Mouse (Mus musculus) kidney, adult 18-20 months (tissue): ENCODE results near the gene Hoxc9.

Source experiments
- DNase-seq: peaks from one replicate; pipeline ENCODE4 v3.0.0; 2021

The Hoxc9 gene

GRCm38 (mm10) chr15:103027266-103028235 is 51.3 kb downstream of the Hoxc9 start:
- no peak for DNase-seq

DNA sequence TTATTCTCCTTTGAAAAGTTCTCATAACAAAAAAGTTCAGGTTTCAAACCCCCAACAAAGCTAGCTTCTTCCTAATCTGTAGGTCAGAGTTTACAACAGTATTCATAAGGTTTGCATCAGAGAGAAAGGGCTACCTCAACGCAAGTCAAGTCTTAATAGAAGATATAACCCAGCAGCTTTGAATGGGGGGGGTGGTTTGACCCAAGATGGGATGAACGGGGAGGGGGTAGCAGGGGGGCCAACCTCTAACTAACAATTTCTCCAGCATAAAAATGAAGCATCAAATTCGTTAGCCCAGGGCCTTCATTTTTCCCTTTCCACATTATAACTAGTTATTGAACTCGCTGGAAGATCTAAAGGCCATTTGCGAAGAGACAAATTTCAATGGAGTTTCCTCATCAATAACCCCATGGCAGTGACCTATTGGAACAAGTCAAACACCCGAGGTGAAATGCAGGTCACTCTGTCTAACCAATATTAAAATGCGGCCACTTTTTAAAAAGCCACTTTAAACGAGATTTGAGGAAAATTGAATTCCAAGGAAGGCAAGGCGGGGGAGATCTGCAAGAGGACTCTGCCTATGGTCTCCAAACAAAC is 52.8 kb downstream of the Hoxc9 start:
- DNase-seq = no peak

- no peak for DNase-seq
These were observed 53.9 kb downstream of the Hoxc9 start for GRCm38 (mm10) chr15:103030142-103030541.

DNA sequence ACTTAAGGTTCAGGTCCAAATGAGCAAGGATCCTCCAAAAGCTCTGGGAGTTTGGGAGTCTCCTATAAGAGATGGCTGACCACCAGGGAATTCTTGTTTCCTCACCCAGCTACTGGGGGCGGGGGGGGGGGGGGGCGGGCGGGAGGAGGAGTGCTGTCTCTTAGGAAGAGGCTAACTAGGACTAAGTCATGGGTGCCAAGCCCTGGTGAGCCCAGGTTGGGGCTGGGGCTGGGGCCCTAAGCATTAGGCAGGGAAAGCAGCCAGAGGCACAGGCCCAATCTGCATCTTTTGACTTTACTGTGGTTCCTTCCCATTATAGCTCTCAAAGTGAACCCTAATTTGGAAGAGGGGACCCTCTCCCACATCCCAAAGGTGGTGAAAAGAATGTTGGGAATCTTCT is 55.9 kb downstream of the Hoxc9 start:
- no peak for DNase-seq

- no peak for DNase-seq
These were observed 56.7 kb downstream of the Hoxc9 start for GRCm38 (mm10) chr15:103032646-103033575.

- DNase-seq = no peak
These were observed 58.0 kb downstream of the Hoxc9 start for GRCm38 (mm10) chr15:103034043-103034806.
